Mouse (Mus musculus) midbrain, embryonic 15.5 days (tissue): ENCODE results near the gene Ccl20. TPM values are rescaled to one million over a fixed set of nuclear protein-coding genes. Genes with fewer than 3 reads are reported as not detected.
A peak's percentile ranks its signal among the peaks of the same experiment; 100 is the strongest.

Source experiments
- ATAC-seq: fragments of 200-750 bp; cut with Nextera tagmentation; replicated peaks from 2 replicates; pipeline ENCODE4 v1.8.0; 2017; ENCODE audit warnings: moderate TSS enrichment
- H3K27ac ChIP-seq: fragments of 300-500 bp; sonication (generic); 2 replicates; pipeline ENCODE4 v1.5.1; 2015; ENCODE audit warnings: mild to moderate bottlenecking, inconsistent platforms
- H3K27me3 ChIP-seq: fragments of 300-500 bp; sonication (generic); replicated peaks from 2 replicates; pipeline ENCODE4 v1.6.1; 2015; ENCODE audit warnings: inconsistent platforms
- H3K36me3 ChIP-seq: fragments of 300-500 bp; sonication (generic); replicated peaks from 2 replicates; pipeline ENCODE4 v1.6.1; 2015; ENCODE audit warnings: inconsistent platforms
- H3K4me1 ChIP-seq: fragments of 300-500 bp; sonication (generic); 2 replicates; pipeline ENCODE4 v1.6.1; 2015; ENCODE audit warnings: inconsistent platforms
- H3K4me2 ChIP-seq: fragments of 300-500 bp; sonication (generic); 2 replicates; pipeline ENCODE4 v1.6.1; 2015; ENCODE audit warnings: inconsistent platforms, mild to moderate bottlenecking, moderate library complexity
- H3K4me3 ChIP-seq: fragments of 300-500 bp; sonication (generic); 2 replicates; pipeline ENCODE4 v1.5.1; 2015; ENCODE audit warnings: mild to moderate bottlenecking, inconsistent platforms
- H3K9ac ChIP-seq: fragments of 300-500 bp; sonication (generic); 2 replicates; pipeline ENCODE4 v1.6.1; 2015; ENCODE audit warnings: mild to moderate bottlenecking, inconsistent platforms
- H3K9me3 ChIP-seq: fragments of 300-500 bp; sonication (generic); 2 replicates; pipeline ENCODE4 v1.6.1; 2016; ENCODE audit warnings: inconsistent platforms
- WGBS: fragments of 180-500 bp; shearing (Covaris S2); methylation state at CpG from one replicate; pipeline ENCODE4 v1.1.7; 2015; ENCODE audit warnings: mixed read lengths; 5-methylcytosine and 5-hydroxymethylcytosine counted together
- polyA plus RNA-seq: library from polyadenylated mRNA; unstranded; fragments of >200 nt; fragmentation: Nextera tagmentation; extraction: Ambion mirVana; gene quantifications from 2 replicates; pipeline ENCODE4 v1.2.1, GENCODE M21; 2015

The Ccl20 gene
- polyA plus RNA-seq, 1 experiment from 2014 or later: not detected

DNA sequence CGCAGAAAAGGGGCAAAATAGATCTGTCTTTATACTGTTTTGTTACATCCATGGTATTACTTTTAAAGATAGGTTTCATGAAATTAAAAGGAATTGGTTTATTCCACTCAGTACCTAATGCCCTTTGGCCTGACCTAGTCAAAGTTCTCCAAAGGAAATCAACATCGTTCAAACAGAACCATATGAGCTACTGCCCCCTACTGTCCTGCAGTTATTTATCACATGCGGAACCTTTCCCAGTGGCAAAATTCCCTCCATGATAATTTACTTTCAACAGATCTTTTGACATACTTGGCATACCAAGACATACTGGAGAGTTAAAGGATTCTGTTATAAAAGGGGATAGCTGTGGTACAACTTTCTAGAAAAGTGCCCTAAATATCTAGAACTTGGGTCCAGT, 33.7 kb downstream of the Ccl20 start:
- 78% methylated on average over 3 of the region's 3 CpGs for WGBS

DNA sequence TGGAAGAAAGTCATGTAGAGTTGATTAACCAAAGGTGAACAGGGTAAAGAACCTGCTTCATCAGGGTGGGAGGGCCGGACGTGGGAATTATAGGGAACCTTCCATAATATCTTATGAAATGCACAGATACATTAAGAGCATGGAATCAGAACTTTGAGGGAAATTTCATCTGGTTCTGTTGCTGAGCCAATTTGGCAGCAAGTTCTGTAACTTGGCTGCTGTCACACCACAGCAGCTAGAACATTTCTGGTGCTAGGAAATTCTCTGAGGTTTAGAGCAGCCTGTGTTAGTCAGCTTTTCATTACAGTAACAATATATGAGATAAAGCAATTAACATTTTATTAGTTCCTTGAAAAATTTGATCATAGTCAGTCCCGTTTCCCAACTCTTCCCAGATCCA, 36.4 kb downstream of the Ccl20 start:
- Histone ChIP-seq H3K4me1 (no peaks in the 10 kb centered on the region), H3K9me3 (no peaks in the 10 kb centered on the region), H3K9ac (no peak overlapping the region), H3K36me3 (no peaks in the 10 kb centered on the region), H3K27me3 (no peaks in the 10 kb centered on the region), H3K4me3 (no peak overlapping the region), H3K27ac (no peak overlapping the region), H3K4me2 (no peak overlapping the region)
- ATAC-seq: no peak
- 92% methylated on average over 3 of the region's 3 CpGs for WGBS

More for the DNA sequence above, 33.7 kb downstream of the Ccl20 start:
- ATAC-seq: no peak
- no peaks in the 10 kb centered on the region for H3K36me3 ChIP-seq
- H3K4me3 ChIP-seq: no peak overlapping the region
- H3K9ac ChIP-seq: no peak overlapping the region
- no peaks in the 10 kb centered on the region for H3K9me3 ChIP-seq
- no peak overlapping the region for H3K4me2 ChIP-seq
- no peaks in the 10 kb centered on the region for H3K4me1 ChIP-seq
- H3K27ac ChIP-seq: no peak overlapping the region
- H3K27me3 ChIP-seq: no peaks in the 10 kb centered on the region

DNA sequence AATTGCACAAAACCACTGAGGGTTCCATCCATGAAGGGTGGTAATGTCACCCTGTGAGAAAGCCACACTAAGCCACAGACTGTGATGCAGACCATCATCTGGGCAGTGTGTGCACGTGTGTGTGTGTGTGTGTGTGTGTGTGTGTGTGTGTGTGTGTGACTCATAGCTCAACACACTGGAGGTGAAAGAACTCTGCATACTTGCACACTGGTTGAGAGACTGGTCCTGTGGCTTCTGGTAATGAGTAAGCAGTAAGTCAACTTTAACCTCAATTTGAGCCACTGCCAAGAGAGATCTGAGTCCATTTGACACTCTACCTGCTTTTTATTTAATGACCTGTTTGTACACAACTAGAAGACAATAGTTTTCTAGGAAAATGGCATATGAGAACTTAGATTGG, 40.3 kb downstream of the Ccl20 start:
- no peaks in the 10 kb centered on the region for H3K4me1 ChIP-seq
- ATAC-seq: no peak
- 55% methylated on average over 1 of the region's 1 CpGs for WGBS
- no peak overlapping the region for H3K4me2 ChIP-seq
- no peaks in the 10 kb centered on the region for H3K9me3 ChIP-seq
- H3K9ac ChIP-seq: no peak overlapping the region
- H3K36me3 ChIP-seq: no peaks in the 10 kb centered on the region
- H3K27me3 ChIP-seq: no peaks in the 10 kb centered on the region
- no peak overlapping the region for H3K27ac ChIP-seq
- H3K4me3 ChIP-seq: no peak overlapping the region

DNA sequence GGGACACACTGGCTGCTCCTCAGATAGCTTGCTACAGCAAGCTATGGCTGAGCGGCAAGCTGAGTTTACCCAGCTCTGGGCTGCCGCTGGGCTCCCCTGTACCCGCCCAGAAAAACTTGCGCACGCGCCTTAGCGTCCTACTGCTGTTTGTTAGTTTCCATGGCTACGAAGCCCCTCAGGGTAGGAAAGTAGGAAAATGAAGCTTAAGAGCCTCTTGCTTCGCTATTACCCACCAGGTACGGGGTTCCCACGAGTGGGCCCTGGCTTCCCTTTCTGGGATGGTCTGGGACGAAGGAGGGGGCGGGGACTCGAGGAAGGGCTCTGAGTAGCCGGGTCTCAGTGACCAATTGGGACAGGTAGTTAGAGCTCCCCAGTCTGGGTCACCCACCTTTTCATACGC, 43.0 kb downstream of the Ccl20 start, which contains the start of gene Daw1:
Gene Daw1, plus strand, starts transcription at position 150 of the 400 bp plus-strand sequence.
- peak within 1 kb of the TSS; percentile 83 for H3K4me2 ChIP-seq
- H3K36me3 ChIP-seq: no peaks in the 10 kb centered on the region
- no peaks in the 10 kb centered on the region for H3K27me3 ChIP-seq
- no peak within 1 kb of the TSS for H3K27ac ChIP-seq
- no peaks in the 10 kb centered on the region for H3K9me3 ChIP-seq
- no peaks in the 10 kb centered on the region for H3K4me1 ChIP-seq
- WGBS: under 1% methylated on average over 16 of the region's 16 CpGs
- H3K4me3 ChIP-seq: peak within 1 kb of the TSS; percentile 50
- H3K9ac ChIP-seq: peak within 1 kb of the TSS; percentile 52
- ATAC-seq: peak; percentile 99

DNA sequence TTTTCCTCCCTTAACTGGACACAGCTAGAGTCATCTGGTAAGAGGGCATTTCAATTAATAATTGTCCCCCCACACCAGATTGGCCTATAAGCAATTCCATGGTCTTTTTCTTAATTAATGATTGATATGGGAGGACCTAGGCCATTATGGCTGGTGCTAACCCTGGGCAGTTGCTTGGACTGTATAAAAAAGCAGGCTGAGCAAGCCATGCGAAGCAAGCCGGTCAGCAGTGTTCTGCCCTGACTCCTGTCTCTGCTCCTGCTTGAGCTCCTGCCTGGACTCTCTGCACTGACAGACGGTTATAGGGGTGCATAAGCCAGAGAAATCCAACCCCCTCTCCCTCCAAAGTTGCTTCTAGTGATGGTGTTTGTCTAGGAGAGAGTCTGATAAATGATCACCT, 45.1 kb downstream of the Ccl20 start:
- no peak overlapping the region for H3K9ac ChIP-seq
- H3K4me1 ChIP-seq: no peaks in the 10 kb centered on the region
- H3K27ac ChIP-seq: no peak overlapping the region
- no peaks in the 10 kb centered on the region for H3K27me3 ChIP-seq
- H3K36me3 ChIP-seq: no peaks in the 10 kb centered on the region
- no peak overlapping the region for H3K4me3 ChIP-seq
- H3K9me3 ChIP-seq: no peaks in the 10 kb centered on the region
- H3K4me2 ChIP-seq: no peak overlapping the region
- WGBS: 75% methylated on average over 3 of the region's 3 CpGs
- no peak for ATAC-seq

DNA sequence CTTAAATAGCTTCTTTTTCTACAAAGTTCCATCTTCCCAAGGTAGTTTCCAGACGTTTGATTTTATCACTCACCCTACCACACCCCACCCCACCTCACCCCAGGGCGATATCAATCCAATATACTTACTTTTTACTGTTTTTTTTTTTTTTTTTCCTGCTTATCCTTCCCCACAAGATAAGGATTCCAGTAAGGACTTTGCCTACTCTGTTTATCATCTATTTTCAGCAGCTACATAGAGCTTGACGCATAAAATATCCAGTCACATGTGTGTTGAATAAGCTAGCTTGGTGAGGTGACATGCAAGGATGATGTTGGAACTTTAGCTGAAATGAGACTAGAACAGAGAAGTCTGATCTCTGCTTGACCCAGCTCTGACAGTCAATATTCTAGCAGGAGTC, 47.5 kb downstream of the Ccl20 start:
- no peaks in the 10 kb centered on the region for H3K27me3 ChIP-seq
- 88% methylated on average over 3 of the region's 3 CpGs for WGBS
- ATAC-seq: no peak

More for the DNA sequence above, 47.5 kb downstream of the Ccl20 start:
- Histone ChIP-seq H3K9me3 (no peaks in the 10 kb centered on the region), H3K9ac (no peak overlapping the region), H3K27ac (no peak overlapping the region), H3K4me3 (no peak overlapping the region), H3K4me1 (no peaks in the 10 kb centered on the region), H3K36me3 (no peaks in the 10 kb centered on the region), H3K4me2 (no peak overlapping the region)

Other genes starting within 250 kb of the Ccl20 start
- 0.43 TPM in 1 of 2 replicates, not detected in the other for gene A030005L19Rik, start 203.4 kb upstream of the Ccl20 start, polyA plus RNA-seq
- not detected in 2 replicates for gene A030014E15Rik, start 191.8 kb upstream of the Ccl20 start, polyA plus RNA-seq
- gene Gm6217, start 185.4 kb upstream of the Ccl20 start, polyA plus RNA-seq: not detected in 2 replicates
- gene A030003K21Rik, start 173.4 kb upstream of the Ccl20 start, polyA plus RNA-seq: not detected in 2 replicates
- gene Gm7544, start 160.8 kb upstream of the Ccl20 start, polyA plus RNA-seq: not detected in 2 replicates
- gene Gm47955, start 156.5 kb upstream of the Ccl20 start, polyA plus RNA-seq: not detected in 2 replicates
- not detected in 2 replicates for gene Gm47959, start 116.2 kb upstream of the Ccl20 start, polyA plus RNA-seq
- 0.87 and 0.94 TPM in 2 replicates for gene Slc19a3, start 78.3 kb upstream of the Ccl20 start, polyA plus RNA-seq
- gene Krtap28-10, start 74.3 kb upstream of the Ccl20 start, polyA plus RNA-seq: not detected in 2 replicates
- not detected in 2 replicates for gene Gm47969, start 71.8 kb upstream of the Ccl20 start, polyA plus RNA-seq
- gene A030005K14Rik, start 57.4 kb upstream of the Ccl20 start, polyA plus RNA-seq: not detected in 2 replicates
- not detected in 2 replicates for gene Krtap28-13, start 55.8 kb upstream of the Ccl20 start, polyA plus RNA-seq
- 1.2 and 1.9 TPM in 2 replicates for gene Daw1, start 43.0 kb downstream of the Ccl20 start, polyA plus RNA-seq